Mouse (Mus musculus) megakaryocyte, embryonic 14.5 days (primary cell): ENCODE measurements around the gene Dnaja3.

Experiments
- FLI1 ChIP-seq: IDR thresholded peaks from 2 replicates; pipeline ENCODE4 v1.6.1; 2012; ENCODE audit warnings: low read length, inconsistent platforms, mixed read lengths
- GATA1 ChIP-seq: IDR thresholded peaks from 3 replicates; pipeline ENCODE4 v1.6.1; 2012; ENCODE audit warnings: mixed read lengths, low read length, inconsistent platforms, borderline replicate concordance

DNA sequence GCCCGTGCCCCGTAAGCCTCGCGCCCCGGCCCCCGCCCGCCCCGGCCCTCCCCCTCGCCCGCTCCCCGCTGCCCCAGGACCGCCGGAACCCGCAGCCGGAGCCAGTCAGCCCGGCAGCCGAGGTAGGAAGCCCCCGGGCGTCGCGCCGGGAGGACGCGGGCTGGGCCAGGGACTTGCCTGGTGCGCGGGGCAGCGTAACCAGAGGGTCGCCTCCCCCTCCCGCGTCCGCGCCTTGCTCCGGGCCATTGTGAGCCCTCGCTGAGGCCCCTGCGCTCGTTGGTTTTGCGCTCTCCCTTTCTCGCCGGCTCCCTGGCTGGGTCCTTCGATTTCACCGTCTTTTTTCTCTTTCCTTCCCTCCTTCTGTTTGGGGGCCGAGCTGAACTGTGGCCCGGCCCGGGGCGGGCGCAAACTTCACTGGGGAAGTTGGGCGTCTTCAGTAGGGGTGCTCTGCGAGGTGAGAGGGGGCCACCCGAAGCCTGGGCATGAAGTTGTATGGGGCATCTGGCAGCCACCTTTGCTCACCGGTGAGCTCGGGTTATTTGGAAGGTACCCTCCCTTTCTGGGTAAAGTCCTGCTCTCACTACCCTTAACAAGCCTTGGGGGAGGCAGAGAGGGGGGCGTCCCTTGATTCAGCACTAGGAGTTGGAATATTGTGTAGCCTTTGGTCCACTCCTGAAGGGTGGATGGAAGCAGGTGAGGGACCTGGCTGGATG, 44.8 kb upstream of the Dnaja3 start:
- TF ChIP-seq GATA1 (no peak), FLI1 (no peak)
